Mouse (Mus musculus) sigmoid colon, adult 10 weeks (tissue): ENCODE measurements around the gene Cldn17. TPM values are rescaled to one million over a fixed set of nuclear protein-coding genes. Genes with fewer than 3 reads are reported as not detected.

ENCODE experiments used
- polyA plus RNA-seq: library from polyadenylated mRNA; stranded (reverse); fragments of 350-450 nt; fragmentation: Illumina TruSeq; extraction: RNeasy Lipid Tissue Mini Kit (QIAGEN cat#74804); gene quantifications from one replicate; pipeline ENCODE4 v1.2.3, GENCODE M21; 2014; ENCODE audit warnings: low read depth, low replicate concordance

The Cldn17 gene
- polyA plus RNA-seq = not detected

DNA sequence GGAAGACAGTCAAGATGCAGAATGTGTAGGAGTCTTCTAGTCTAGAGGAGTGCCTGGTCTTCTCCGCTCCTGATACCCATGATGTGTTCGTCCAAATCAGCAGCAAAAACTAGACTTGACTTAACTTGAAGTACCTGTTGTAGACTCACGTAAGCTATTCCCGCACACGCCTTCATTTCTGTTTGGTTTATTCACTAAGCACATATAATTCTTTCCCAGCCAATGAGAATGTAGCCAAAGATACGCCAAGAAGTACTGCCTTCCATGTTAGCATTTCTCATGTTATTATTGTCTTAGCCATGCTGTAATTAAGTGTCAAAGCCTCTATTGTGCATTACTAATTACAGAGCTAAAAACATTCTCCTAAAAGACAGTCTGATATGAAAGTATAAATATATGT, at the start of gene Cldn17:
Cldn17 (minus strand) TSS at position 101 of the 400 bp plus-strand sequence.

Other genes with a start within 250 kb of the Cldn17 start
- gene Grik1, start 216.7 kb downstream of the Cldn17 start, polyA plus RNA-seq = 1.0 TPM
- gene Cldn8, start 56.2 kb upstream of the Cldn17 start, polyA plus RNA-seq = 361 TPM
- gene Krtap24-1, start 105.3 kb upstream of the Cldn17 start, polyA plus RNA-seq = not detected
- gene 2310079G19Rik, start 120.7 kb upstream of the Cldn17 start, polyA plus RNA-seq = 10.9 TPM
- not detected for gene Krtap26-1, start 140.8 kb upstream of the Cldn17 start, polyA plus RNA-seq
- not detected for gene Krtap27-1, start 164.7 kb upstream of the Cldn17 start, polyA plus RNA-seq
- not detected for gene 2310061N02Rik, start 201.0 kb upstream of the Cldn17 start, polyA plus RNA-seq
- gene Krtap13-1, start 221.9 kb upstream of the Cldn17 start, polyA plus RNA-seq = not detected
- not detected for gene Krtap13, start 244.7 kb upstream of the Cldn17 start, polyA plus RNA-seq